Mouse (Mus musculus) heart, embryonic 10.5 days (tissue): ENCODE measurements around the gene Stom. TPM values are rescaled to one million over a fixed set of nuclear protein-coding genes. Genes with fewer than 3 reads are reported as not detected.
A peak's percentile ranks its signal among the peaks of the same experiment; 100 is the strongest.

Source experiments
- DNase-seq: peaks from one replicate; pipeline ENCODE4 v3.0.0-alpha.2; 2017; ENCODE audit warnings: low spot score
- H3K27ac ChIP-seq: fragments of 300-500 bp; sonication (generic); 2 replicates; pipeline ENCODE4 v1.5.1; 2016; ENCODE audit warnings: mild to moderate bottlenecking
- H3K27me3 ChIP-seq: fragments of 300-500 bp; sonication (generic); 2 replicates; pipeline ENCODE4 v1.6.1; 2016; ENCODE audit warnings: mild to moderate bottlenecking; ENCODE audit not compliant: poor library complexity, insufficient read depth, severe bottlenecking
- H3K36me3 ChIP-seq: fragments of 300-500 bp; sonication (generic); 2 replicates; pipeline ENCODE4 v1.6.1; 2016; ENCODE audit warnings: mild to moderate bottlenecking, moderate library complexity
- H3K4me1 ChIP-seq: fragments of 300-500 bp; sonication (generic); 2 replicates; pipeline ENCODE4 v1.6.1; 2016; ENCODE audit warnings: mild to moderate bottlenecking
- H3K4me3 ChIP-seq: fragments of 300-500 bp; sonication (generic); 2 replicates; pipeline ENCODE4 v1.5.1; 2016; ENCODE audit warnings: mild to moderate bottlenecking, moderate library complexity
- H3K9me3 ChIP-seq: fragments of 300-500 bp; sonication (generic); 2 replicates; pipeline ENCODE4 v1.6.1; 2016; ENCODE audit warnings: mild to moderate bottlenecking, moderate library complexity
- WGBS: fragments of 180-500 bp; shearing (Covaris S2); methylation state at CpG from one replicate; pipeline ENCODE4 v1.1.7; 2016; 5-methylcytosine and 5-hydroxymethylcytosine counted together
- polyA plus RNA-seq: library from polyadenylated mRNA; unstranded; fragments of >200 nt; fragmentation: Nextera tagmentation; extraction: Ambion mirVana; gene quantifications from 2 replicates; pipeline ENCODE4 v1.2.1, GENCODE M21; 2016

The Stom gene
- polyA plus RNA-seq, 1 experiment from 2014 or later = 34.0 TPM

- H3K27me3 ChIP-seq = peaks cover 3% of the 10 kb centered on the region; the same call in 1 of the 2 replicates
- peak overlapping the region; percentile 3; the same call in 1 of the 2 replicates for H3K27ac ChIP-seq
- H3K4me1 ChIP-seq = peaks cover 75% of the 10 kb centered on the region
- no peak for DNase-seq
- H3K36me3 ChIP-seq = no peaks in the 10 kb centered on the region
- 68% methylated on average over 13 of the region's 13 CpGs for WGBS
- H3K4me3 ChIP-seq = no peak overlapping the region
- no peaks in the 10 kb centered on the region for H3K9me3 ChIP-seq
These were observed 69.5 kb downstream of the Stom start for GRCm38 (mm10) chr2:35267156-35267875.

DNA sequence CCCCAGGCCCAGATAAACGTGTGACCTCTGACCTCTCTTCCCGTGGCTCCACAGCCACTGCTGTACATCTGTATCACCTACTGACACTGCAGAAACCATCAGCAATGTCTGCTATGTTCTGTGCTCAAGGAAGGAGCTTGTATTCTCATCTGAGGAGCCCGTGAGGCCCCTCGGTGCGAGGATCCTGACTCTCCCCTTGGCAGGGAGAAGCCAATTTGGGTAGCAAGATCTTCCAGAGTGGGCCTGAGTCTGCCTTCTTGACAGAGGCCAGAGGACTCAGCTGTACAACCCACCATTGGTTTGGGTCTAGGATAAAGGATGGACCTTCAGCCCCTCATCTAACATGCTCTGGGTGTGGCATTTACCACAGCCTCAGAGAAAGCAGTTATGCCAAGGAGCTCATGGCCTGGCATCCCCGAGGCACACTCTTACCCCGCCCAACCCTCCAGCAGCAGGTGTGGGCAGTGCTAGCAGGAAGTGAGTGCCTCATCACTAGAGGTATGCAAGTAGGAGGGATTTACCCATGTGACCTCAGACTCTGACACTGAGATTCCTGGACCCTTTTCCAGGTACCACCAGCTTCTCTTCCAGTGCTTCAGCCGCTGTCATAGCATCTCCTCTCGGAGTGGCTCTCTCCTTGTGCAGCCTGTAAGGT, 70.4 kb downstream of the Stom start:
- Histone ChIP-seq H3K27me3 (peaks cover 3% of the 10 kb centered on the region; the same call in 1 of the 2 replicates), H3K27ac (no peak overlapping the region; the same call in 1 of the 2 replicates), H3K4me3 (no peak overlapping the region), H3K4me1 (peaks cover 67% of the 10 kb centered on the region), H3K36me3 (no peaks in the 10 kb centered on the region), H3K9me3 (no peaks in the 10 kb centered on the region)
- DNase-seq = no peak
- WGBS = 66% methylated on average over 9 of the region's 9 CpGs

DNA sequence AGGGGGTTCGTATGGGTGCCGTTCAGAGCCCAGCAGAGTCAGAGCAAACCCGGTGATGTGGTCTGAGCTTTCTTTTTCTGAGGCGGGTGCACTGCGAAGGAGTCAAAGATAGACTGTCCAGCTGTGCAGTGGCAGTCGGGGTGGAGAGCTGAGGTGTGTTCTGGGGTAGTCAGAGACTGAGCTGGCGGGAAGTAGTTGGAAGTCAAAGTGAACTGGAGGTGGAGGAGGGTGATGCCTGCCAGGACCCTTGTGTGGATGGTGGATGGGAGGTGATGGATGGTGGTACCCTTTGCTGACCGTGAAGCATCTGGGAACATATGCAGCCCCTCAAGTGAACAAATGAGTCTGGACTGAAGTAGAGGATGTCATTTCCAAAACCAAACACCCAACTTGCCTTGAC, 71.0 kb downstream of the Stom start:
- no peaks in the 10 kb centered on the region for H3K9me3 ChIP-seq
- peaks cover 61% of the 10 kb centered on the region for H3K4me1 ChIP-seq
- 72% methylated on average over 8 of the region's 8 CpGs for WGBS

GRCm38 (mm10) chr2:35265296-35265695, 71.5 kb downstream of the Stom start:
- 48% methylated on average over 8 of the region's 8 CpGs for WGBS
- H3K27ac ChIP-seq = peak overlapping the region; percentile 31
- no peak overlapping the region for H3K4me3 ChIP-seq
- DNase-seq = no peak
- no peaks in the 10 kb centered on the region for H3K9me3 ChIP-seq
- H3K4me1 ChIP-seq = peaks cover 58% of the 10 kb centered on the region
- no peaks in the 10 kb centered on the region for H3K36me3 ChIP-seq
- H3K27me3 ChIP-seq = peaks cover 3% of the 10 kb centered on the region; the same call in 1 of the 2 replicates

More for the DNA sequence above, 71.0 kb downstream of the Stom start:
- Histone ChIP-seq H3K4me3 (no peak overlapping the region), H3K27me3 (peaks cover 3% of the 10 kb centered on the region; the same call in 1 of the 2 replicates), H3K36me3 (no peaks in the 10 kb centered on the region), H3K27ac (peak overlapping the region; percentile 31)
- DNase-seq = no peak

GRCm38 (mm10) chr2:35264095-35264494, 72.7 kb downstream of the Stom start:
- H3K27ac ChIP-seq = no peak overlapping the region
- no peak for DNase-seq
- H3K4me3 ChIP-seq = no peak overlapping the region
- H3K4me1 ChIP-seq = peaks cover 58% of the 10 kb centered on the region
- no peaks in the 10 kb centered on the region for H3K36me3 ChIP-seq
- 71% methylated on average over 1 of the region's 1 CpGs for WGBS
- peaks cover 3% of the 10 kb centered on the region; the same call in 1 of the 2 replicates for H3K27me3 ChIP-seq
- H3K9me3 ChIP-seq = no peaks in the 10 kb centered on the region

Other genes with a start within 250 kb of the Stom start
- 2.0 TPM in 2 replicates for gene AI182371, start 235.4 kb downstream of the Stom start, polyA plus RNA-seq
- 18.4 and 19.0 TPM in 2 replicates for gene Cntrl, start 227.5 kb downstream of the Stom start, polyA plus RNA-seq
- 220 and 234 TPM in 2 replicates for gene Rab14, start 135.9 kb downstream of the Stom start, polyA plus RNA-seq
- 52.5 and 84.3 TPM in 2 replicates for gene Gsn, start 80.6 kb downstream of the Stom start, polyA plus RNA-seq
- gene 4930568D16Rik, start 30.8 kb upstream of the Stom start, polyA plus RNA-seq = not detected in 2 replicates
- not detected in 2 replicates for gene 4930402F06Rik, start 60.2 kb upstream of the Stom start, polyA plus RNA-seq
- 30.4 and 51.3 TPM in 2 replicates for gene Ggta1, start 126.3 kb upstream of the Stom start, polyA plus RNA-seq
- gene Dab2ip, start 221.3 kb upstream of the Stom start, polyA plus RNA-seq = 47.6 and 49.0 TPM in 2 replicates